Comparison of ENCODE assay signal across 30 mouse cellular contexts in the genomic region with DNA sequence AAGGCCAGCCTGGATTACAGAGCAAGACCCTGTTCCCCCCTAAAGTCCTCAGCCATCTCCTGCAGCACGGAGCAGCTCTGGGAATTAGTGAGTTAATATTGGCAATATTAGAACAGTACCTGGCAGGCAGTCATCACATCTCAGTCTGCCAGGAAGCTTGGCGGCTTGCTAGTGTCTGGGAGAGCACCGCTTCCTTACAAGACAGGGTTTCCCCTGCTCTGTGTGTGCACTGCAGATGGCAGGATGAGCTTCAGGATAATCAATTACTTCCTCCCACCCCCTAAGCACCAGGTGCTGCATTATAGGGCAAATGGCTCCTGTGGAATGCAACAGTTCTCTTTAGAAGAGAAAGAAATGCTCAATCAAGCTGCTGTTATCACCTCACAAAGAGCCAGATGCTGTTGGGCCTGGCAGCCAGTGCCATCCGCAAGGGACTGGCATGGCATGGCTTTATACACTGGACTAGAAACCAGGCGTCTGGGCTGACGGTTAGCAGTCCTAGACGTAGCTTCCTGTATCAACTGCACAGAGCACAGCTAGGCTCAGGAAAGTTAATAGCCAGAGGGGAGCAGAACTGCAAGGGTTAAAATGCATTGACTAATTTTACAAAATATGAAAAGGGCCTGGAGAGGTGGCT. TPM values are rescaled to one million over a fixed set of nuclear protein-coding genes. Genes with fewer than 3 reads are reported as not detected.
A peak's percentile ranks its signal among the peaks of the same experiment; 100 is the strongest.
DNase-seq lines count a peak whose midpoint lies in the region; ATAC-seq and TF ChIP-seq lines count a peak whose summit lies in the region.
"Had no signal": no experiment of that assay in that cellular context is flagged by ENCODE, and none has a peak within 500 bp of the region (broad histone marks: within the 10 kb centered on the region; RNA-seq: fewer than 3 reads in every experiment).

No protein-coding gene starts in this region.

- no peaks in the 10 kb centered on the region for H3K27me3 ChIP-seq in forebrain, embryonic 14.5 days (replicated peaks; ENCODE audit: control insufficient read depth, insufficient read depth, low read length)
- no peaks in the 10 kb centered on the region for H3K27me3 ChIP-seq in forebrain, embryonic 10.5 days (ENCODE audit: poor library complexity, severe bottlenecking)
- H3K27me3 ChIP-seq in hindbrain, postnatal 0 days (ENCODE audit: insufficient read depth, low read length), result no peaks in the 10 kb centered on the region
- H3K27me3 ChIP-seq: embryonic facial prominence, embryonic 12.5 days; limb, embryonic 12.5 days; neural tube, embryonic 12.5 days; stomach, embryonic 15.5 days had no signal

- H3K4me1 ChIP-seq in forebrain, embryonic 14.5 days (ENCODE audit: control insufficient read depth, insufficient read depth, low read length), result peaks cover 12% of the 10 kb centered on the region; the same call in 1 of the 2 replicates
- H3K4me1 ChIP-seq in forebrain, embryonic 10.5 days, result peaks cover 9% of the 10 kb centered on the region; the same call in 1 of the 2 replicates
- peaks cover 4% of the 10 kb centered on the region; the same call in 1 of the 2 replicates for H3K4me1 ChIP-seq in hindbrain, postnatal 0 days (ENCODE audit: insufficient read depth, low read length)
- H3K4me1 ChIP-seq: neural tube, embryonic 12.5 days; stomach, embryonic 15.5 days had no signal

- no peak overlapping the region for H3K4me2 ChIP-seq in forebrain, embryonic 14.5 days (ENCODE audit: low read length)
- H3K4me2 ChIP-seq in hindbrain, postnatal 0 days (ENCODE audit: low read depth, low read length), result no peak overlapping the region
- H3K4me2 ChIP-seq: embryonic facial prominence, embryonic 12.5 days; limb, embryonic 12.5 days; liver, embryonic 11.5 days; midbrain, embryonic 12.5 days; neural tube, embryonic 12.5 days; stomach, embryonic 15.5 days had no signal

- H3K27ac ChIP-seq in forebrain, embryonic 14.5 days (ENCODE audit: low read depth, low read length), result no peak overlapping the region
- no peak overlapping the region for H3K27ac ChIP-seq in forebrain, embryonic 10.5 days
- no peak overlapping the region for H3K27ac ChIP-seq in hindbrain, postnatal 0 days
- H3K27ac ChIP-seq: embryonic facial prominence, embryonic 12.5 days; gastrocnemius, adult 2 months; heart, embryonic 10.5 days; limb, embryonic 12.5 days; midbrain, embryonic 12.5 days; neural tube, embryonic 12.5 days; stomach, embryonic 15.5 days had no signal

- H3K9me3 ChIP-seq in forebrain, embryonic 14.5 days (replicated peaks; ENCODE audit: control insufficient read depth, low read length), result no peaks in the 10 kb centered on the region
- no peaks in the 10 kb centered on the region for H3K9me3 ChIP-seq in forebrain, embryonic 10.5 days
- H3K9me3 ChIP-seq in hindbrain, postnatal 0 days (ENCODE audit: low read length), result no peaks in the 10 kb centered on the region; the same call in 1 of the 2 replicates
- H3K9me3 ChIP-seq: heart, embryonic 10.5 days; limb, embryonic 12.5 days; midbrain, embryonic 12.5 days; neural tube, embryonic 12.5 days; stomach, embryonic 15.5 days had no signal

- no peak for TF ChIP-seq CTCF in hindbrain, postnatal 0 days (IDR thresholded peaks at IDR 0.05; ENCODE audit: low read depth)

- no peak overlapping the region for H3K9ac ChIP-seq in forebrain, embryonic 14.5 days (ENCODE audit: low read length)
- H3K9ac ChIP-seq in hindbrain, postnatal 0 days (replicated peaks; ENCODE audit: low read length), result no peak overlapping the region
- H3K9ac ChIP-seq: embryonic facial prominence, embryonic 12.5 days; limb, embryonic 12.5 days; midbrain, embryonic 12.5 days; neural tube, embryonic 12.5 days; stomach, embryonic 15.5 days had no signal

- 65% methylated on average over 7 of the region's 7 CpGs for WGBS in forebrain, embryonic 14.5 days
- 89% methylated on average over 7 of the region's 7 CpGs for WGBS in forebrain, embryonic 10.5 days
- 60% methylated on average over 7 of the region's 7 CpGs for WGBS in hindbrain, postnatal 0 days

- H3K4me3 ChIP-seq in forebrain, embryonic 14.5 days (ENCODE audit: low read depth, low read length), result no peak overlapping the region
- no peak overlapping the region for H3K4me3 ChIP-seq in forebrain, embryonic 10.5 days
- H3K4me3 ChIP-seq in hindbrain, postnatal 0 days (ENCODE audit: low read length), result no peak overlapping the region
- H3K4me3 ChIP-seq: embryonic facial prominence, embryonic 12.5 days; erythroblast, embryonic 14.5 days; gastrocnemius, adult 2 months; heart, embryonic 10.5 days; limb, embryonic 12.5 days; midbrain, embryonic 12.5 days; neural tube, embryonic 12.5 days; stomach, embryonic 15.5 days had no signal

- peak; percentile 76 for DNase-seq in forebrain, embryonic 14.5 days (ENCODE audit: low spot score)
- DNase-seq in forebrain, embryonic 10.5 days (ENCODE audit: extremely low spot score, low spot score), result no peak
- peak; percentile 3 to 12 for DNase-seq in layer of hippocampus, adult 18-20 months (ENCODE audit: low spot score in 2 of 2)
- no peak for DNase-seq in layer of hippocampus, adult 11-12 months (ENCODE audit: low spot score)
- peak; percentile 35 to 36 for DNase-seq in right cerebral cortex, postnatal 10 days (ENCODE audit: low spot score in 2 of 2)
- DNase-seq in right cerebral cortex, postnatal 14 days, result no peak
- DNase-seq in hindbrain, postnatal 0 days (ENCODE audit: low spot score), result peak; percentile 45
- DNase-seq in right cerebral cortex, postnatal 4 days, result no peak
- DNase-seq: adrenal gland, adult 2 months; gastrocnemius, adult 2 months; kidney, postnatal 25 days; lung, adult 18-20 months; lung, postnatal 14 days; retina, postnatal 1 day; thymus, postnatal 25 days had no signal

- no peaks in the 10 kb centered on the region for H3K36me3 ChIP-seq in forebrain, embryonic 14.5 days (ENCODE audit: control insufficient read depth, insufficient read depth, low read length)
- H3K36me3 ChIP-seq in forebrain, embryonic 10.5 days (replicated peaks), result no peaks in the 10 kb centered on the region
- H3K36me3 ChIP-seq in hindbrain, postnatal 0 days (ENCODE audit: insufficient read depth, low read length), result no peaks in the 10 kb centered on the region
- H3K36me3 ChIP-seq: embryonic facial prominence, embryonic 12.5 days; heart, embryonic 10.5 days; limb, embryonic 12.5 days; midbrain, embryonic 12.5 days; neural tube, embryonic 12.5 days; stomach, embryonic 15.5 days had no signal

- ATAC-seq in forebrain, embryonic 14.5 days, result peak; percentile 59; the same call in 1 of the 2 replicates
- peak; percentile 58; the same call in 1 of the 2 replicates for ATAC-seq in hindbrain, postnatal 0 days
- ATAC-seq: intestine, embryonic 16.5 days had no signal

RNA-seq across cellular contexts. Expression of a gene that starts 38.3 kb away (rescaled TPM):
- 6.5 and 8.6 TPM in 2 replicates for polyA plus RNA-seq in forebrain, embryonic 14.5 days (2014; fragmentation: Nextera tagmentation; extraction: Ambion mirVana)
- 0.96 and 1.2 TPM in 2 replicates for polyA plus RNA-seq in forebrain, embryonic 10.5 days (2016; fragmentation: Nextera tagmentation; extraction: Ambion mirVana)
- total RNA-seq in layer of hippocampus, adult 18-20 months (2021), result 1 to 10 TPM; 1.9 TPM
- 8.4 and 11.3 TPM in 2 replicates for total RNA-seq in hindbrain, postnatal 0 days (2014; rRNA removed)
- 2.1 and 2.8 TPM in 2 replicates for polyA plus RNA-seq in hindbrain, postnatal 0 days (2015; fragmentation: Nextera tagmentation; extraction: Ambion mirVana)
- total RNA-seq: gastrocnemius, adult 2 months; gastrocnemius, postnatal 4 days; hematopoietic stem cell, adult 5-6 weeks; megakaryocyte progenitor cell, adult 5-6 weeks; MEL; monocyte, adult 5-6 weeks had no signal
- polyA plus RNA-seq: adrenal gland, adult 2 months; C2C12; erythroblast, embryonic 14.5 days had no signal

Comparison
In these comparisons a context has a peak if more than half of its experiments do, and no peak if none do; other contexts are left out.
1. DNase-seq: peak in forebrain, embryonic 14.5 days (single experiment), layer of hippocampus, adult 18-20 months (2 of 2), right cerebral cortex, postnatal 10 days (2 of 2) and hindbrain, postnatal 0 days (single experiment); none in forebrain, embryonic 10.5 days (single experiment), layer of hippocampus, adult 11-12 months (single experiment), right cerebral cortex, postnatal 14 days (single experiment) and right cerebral cortex, postnatal 4 days (single experiment).